Mouse (Mus musculus) retina, embryonic 14.5 days (tissue): ENCODE results near the gene Cst13.

Experiments
- DNase-seq: peaks from one replicate; pipeline ENCODE4 v3.0.0-alpha.2; 2015; ENCODE audit warnings: low spot score

Cst13 gene

GRCm38 (mm10) chr2:148874617-148875334, 54.9 kb downstream of the Cst13 start:
- DNase-seq: peak; percentile 67

- DNase-seq: peak; percentile 85
Measured at GRCm38 (mm10) chr2:148875335-148875811, 55.5 kb downstream of the Cst13 start, which contains the start of gene Cst3. TSS of gene Cst3 (minus strand) at chr2:148875692.

DNA sequence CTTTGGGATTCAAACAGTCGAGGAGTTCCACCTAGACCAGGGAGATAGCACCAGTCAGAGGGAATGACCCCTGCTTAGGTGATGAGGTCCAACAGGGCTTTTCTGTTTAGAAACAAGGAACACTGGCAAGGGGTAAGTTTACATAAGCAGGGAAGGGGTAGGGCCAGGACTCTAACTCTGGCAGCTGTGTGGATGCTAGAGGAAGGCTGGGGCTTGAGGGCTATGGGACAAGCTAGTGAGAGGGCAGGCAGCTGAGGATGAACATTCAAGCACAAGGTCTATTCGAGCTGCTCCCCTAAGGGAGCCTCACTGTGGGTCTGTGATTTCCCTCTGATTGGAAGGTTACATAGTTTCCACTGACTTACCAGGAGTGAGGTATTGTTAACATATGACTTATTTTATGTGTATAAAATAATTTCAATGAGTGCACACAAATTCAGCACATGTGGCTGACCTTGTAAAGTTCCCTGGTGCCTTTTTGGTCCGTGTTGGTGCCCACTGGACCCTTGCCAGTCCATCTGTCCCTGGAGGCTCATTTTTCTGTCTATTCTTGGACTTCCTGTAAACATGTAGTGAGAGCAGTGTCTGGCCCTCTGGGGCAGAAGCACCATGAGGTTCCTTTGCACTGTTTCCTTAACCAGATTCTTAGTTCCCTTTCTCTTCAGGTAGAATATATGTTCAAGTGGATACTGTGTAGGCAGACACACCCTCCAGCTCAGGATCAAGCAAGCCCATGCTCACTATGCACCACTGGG, 57.3 kb downstream of the Cst13 start:
- DNase-seq: no peak

- DNase-seq: no peak
Measured at GRCm38 (mm10) chr2:148878641-148879130, 58.8 kb downstream of the Cst13 start.

GRCm38 (mm10) chr2:148879199-148879598, 59.3 kb downstream of the Cst13 start:
- no peak for DNase-seq
